Mouse (Mus musculus) hindbrain, postnatal 0 days (tissue): ENCODE measurements at regions not wholly inside any gene's neighbourhood (a gene's known extent, or its start where the extent isn't known, plus 50 kb on each side); places are given as distances from the start of the nearest gene placed in this dataset.

ENCODE experiments used
- ATAC-seq: fragments of 200-750 bp; cut with Nextera tagmentation; 2 replicates; pipeline ENCODE4 v1.8.0; 2017; ENCODE audit warnings: mild to moderate bottlenecking, moderate TSS enrichment, moderate library complexity
- DNase-seq: peaks from one replicate; pipeline ENCODE4 v3.0.0-alpha.2; 2015; ENCODE audit warnings: low spot score
- H3K27ac ChIP-seq: fragments of 300-500 bp; sonication (generic); 2 replicates; pipeline ENCODE4 v1.5.1; 2014; ENCODE audit warnings: mild to moderate bottlenecking
- H3K27me3 ChIP-seq: fragments of 300-500 bp; sonication (generic); 2 replicates; pipeline ENCODE4 v1.6.1; 2014; ENCODE audit warnings: low read length, mixed read lengths; ENCODE audit not compliant: insufficient read depth
- H3K36me3 ChIP-seq: fragments of 300-500 bp; sonication (generic); 2 replicates; pipeline ENCODE4 v1.6.1; 2014; ENCODE audit warnings: low read length, mixed read lengths; ENCODE audit not compliant: insufficient read depth
- H3K4me1 ChIP-seq: fragments of 300-500 bp; sonication (generic); 2 replicates; pipeline ENCODE4 v1.6.1; 2014; ENCODE audit warnings: antibody characterized with exemption, low read length, mixed read lengths; ENCODE audit not compliant: insufficient read depth
- H3K4me2 ChIP-seq: fragments of 300-500 bp; sonication (generic); 2 replicates; pipeline ENCODE4 v1.6.1; 2014; ENCODE audit warnings: low read depth, mild to moderate bottlenecking, low read length, moderate library complexity, mixed read lengths
- H3K4me3 ChIP-seq: fragments of 300-500 bp; sonication (generic); 2 replicates; pipeline ENCODE4 v1.5.1; 2014; ENCODE audit warnings: low read length
- H3K9ac ChIP-seq: fragments of 300-500 bp; sonication (generic); replicated peaks from 2 replicates; pipeline ENCODE4 v1.6.1; 2014; ENCODE audit warnings: mild to moderate bottlenecking, low read length, moderate library complexity, mixed read lengths
- H3K9me3 ChIP-seq: fragments of 300-500 bp; sonication (generic); 2 replicates; pipeline ENCODE4 v1.6.1; 2016; ENCODE audit warnings: low read length, mixed read lengths
- CTCF ChIP-seq: IDR thresholded peaks from 2 replicates; pipeline ENCODE4 v1.5.1; 2016; ENCODE audit warnings: antibody characterized with exemption, control low read depth, low read depth
- WGBS: fragments of 180-500 bp; shearing (Covaris S2); extraction: QIAGEN DNeasy Blood & Tissue Kit; methylation state at CpG from one replicate; pipeline ENCODE4 v1.1.7; 2014; 5-methylcytosine and 5-hydroxymethylcytosine counted together

GRCm38 (mm10) chr12:70523379-70523778 is 70.5 kb downstream of the Tmx1 start:
- Histone ChIP-seq H3K9me3 (no peaks in the 10 kb centered on the region), H3K9ac (no peak overlapping the region), H3K27me3 (no peaks in the 10 kb centered on the region), H3K4me2 (no peak overlapping the region), H3K36me3 (no peaks in the 10 kb centered on the region), H3K27ac (no peak overlapping the region), H3K4me3 (no peak overlapping the region), H3K4me1 (no peaks in the 10 kb centered on the region)
- no peak for TF ChIP-seq CTCF
- ATAC-seq = no peak
- WGBS = 87% methylated on average over 7 of the region's 7 CpGs
- DNase-seq = no peak

GRCm38 (mm10) chr12:70524703-70525102 is 71.8 kb downstream of the Tmx1 start:
- H3K36me3 ChIP-seq = no peaks in the 10 kb centered on the region
- no peaks in the 10 kb centered on the region for H3K27me3 ChIP-seq
- H3K27ac ChIP-seq = no peak overlapping the region
- H3K9me3 ChIP-seq = no peaks in the 10 kb centered on the region
- DNase-seq = no peak
- no peak overlapping the region for H3K4me2 ChIP-seq
- no peak overlapping the region for H3K4me3 ChIP-seq
- TF ChIP-seq CTCF = no peak
- no peak overlapping the region for H3K9ac ChIP-seq
- no peak for ATAC-seq
- no peaks in the 10 kb centered on the region for H3K4me1 ChIP-seq
- 66% methylated on average over 4 of the region's 4 CpGs for WGBS

- Histone ChIP-seq H3K27me3 (no peaks in the 10 kb centered on the region), H3K4me1 (no peaks in the 10 kb centered on the region), H3K9me3 (no peaks in the 10 kb centered on the region), H3K4me2 (no peak overlapping the region), H3K27ac (no peak overlapping the region), H3K9ac (no peak overlapping the region), H3K36me3 (no peaks in the 10 kb centered on the region), H3K4me3 (no peak overlapping the region)
- no peak for DNase-seq
- no peak for ATAC-seq
- TF ChIP-seq CTCF = no peak
Measured at GRCm38 (mm10) chr12:70531661-70532060, 78.8 kb downstream of the Tmx1 start.

- Histone ChIP-seq H3K27ac (no peak overlapping the region), H3K9ac (no peak overlapping the region), H3K4me2 (no peak overlapping the region), H3K4me1 (no peaks in the 10 kb centered on the region), H3K4me3 (no peak overlapping the region), H3K27me3 (no peaks in the 10 kb centered on the region), H3K36me3 (no peaks in the 10 kb centered on the region), H3K9me3 (no peaks in the 10 kb centered on the region)
- DNase-seq (no peak), ATAC-seq (no peak)
- WGBS = 75% methylated on average over 10 of the region's 10 CpGs
- no peak for TF ChIP-seq CTCF
Measured at GRCm38 (mm10) chr12:70532225-70532624, 79.3 kb downstream of the Tmx1 start.

GRCm38 (mm10) chr12:70532843-70533242 is 79.9 kb downstream of the Tmx1 start:
- Histone ChIP-seq H3K9me3 (no peaks in the 10 kb centered on the region), H3K4me3 (no peak overlapping the region), H3K27ac (no peak overlapping the region), H3K36me3 (no peaks in the 10 kb centered on the region), H3K9ac (no peak overlapping the region), H3K27me3 (no peaks in the 10 kb centered on the region), H3K4me1 (no peaks in the 10 kb centered on the region), H3K4me2 (no peak overlapping the region)
- 59% methylated on average over 10 of the region's 10 CpGs for WGBS
- ATAC-seq (no peak), DNase-seq (no peak)
- TF ChIP-seq CTCF = no peak

GRCm38 (mm10) chr12:70533375-70533935 is 80.6 kb downstream of the Tmx1 start:
- H3K27me3 ChIP-seq = no peaks in the 10 kb centered on the region
- H3K36me3 ChIP-seq = no peaks in the 10 kb centered on the region
- no peaks in the 10 kb centered on the region for H3K4me1 ChIP-seq
- no peaks in the 10 kb centered on the region for H3K9me3 ChIP-seq
- ATAC-seq (no peak), DNase-seq (no peak)
- no peak overlapping the region for H3K27ac ChIP-seq
- TF ChIP-seq CTCF = no peak
- H3K4me3 ChIP-seq = no peak overlapping the region
- 69% methylated on average over 12 of the region's 12 CpGs for WGBS
- H3K4me2 ChIP-seq = no peak overlapping the region
- H3K9ac ChIP-seq = no peak overlapping the region

GRCm38 (mm10) chr12:70539124-70539523 is 86.2 kb downstream of the Tmx1 start:
- ATAC-seq = no peak
- 60% methylated on average over 4 of the region's 4 CpGs for WGBS
- Histone ChIP-seq H3K4me2 (no peak overlapping the region), H3K27ac (no peak overlapping the region), H3K9ac (no peak overlapping the region), H3K36me3 (no peaks in the 10 kb centered on the region), H3K4me1 (no peaks in the 10 kb centered on the region), H3K27me3 (no peaks in the 10 kb centered on the region), H3K9me3 (no peaks in the 10 kb centered on the region), H3K4me3 (no peak overlapping the region)
- no peak for DNase-seq
- TF ChIP-seq CTCF = no peak
